Mouse (Mus musculus) heart, postnatal 0 days (tissue): Measurements from ENCODE around the gene Nol12. TPM values are rescaled to one million over a fixed set of nuclear protein-coding genes. Genes with fewer than 3 reads are reported as not detected.

ENCODE experiments used
- ATAC-seq: fragments of 200-750 bp; cut with Nextera tagmentation; 2 replicates; pipeline ENCODE4 v1.8.0; 2017; ENCODE audit warnings: low read depth, moderate number of reproducible peaks, moderate library complexity; ENCODE audit not compliant: insufficient read depth
- DNase-seq: peaks from one replicate; pipeline ENCODE4 v3.0.0-alpha.2; 2016; ENCODE audit warnings: low spot score
- H3K27ac ChIP-seq: fragments of 300-500 bp; sonication (generic); 2 replicates; pipeline ENCODE4 v1.5.1; 2014; ENCODE audit warnings: low read depth, mild to moderate bottlenecking
- H3K27me3 ChIP-seq: fragments of 300-500 bp; sonication (generic); 2 replicates; pipeline ENCODE4 v1.6.1; 2014; ENCODE audit warnings: low read length, mixed read lengths; ENCODE audit not compliant: control insufficient read depth, insufficient read depth
- H3K36me3 ChIP-seq: fragments of 300-500 bp; sonication (generic); replicated peaks from 2 replicates; pipeline ENCODE4 v1.6.1; 2014; ENCODE audit warnings: low read length, mixed read lengths; ENCODE audit not compliant: control insufficient read depth, insufficient read depth
- H3K4me1 ChIP-seq: fragments of 300-500 bp; sonication (generic); 2 replicates; pipeline ENCODE4 v1.6.1; 2014; ENCODE audit warnings: antibody characterized with exemption; ENCODE audit not compliant: control insufficient read depth, insufficient read depth
- H3K4me2 ChIP-seq: fragments of 300-500 bp; sonication (generic); 2 replicates; pipeline ENCODE4 v1.6.1; 2014; ENCODE audit warnings: low read depth, mild to moderate bottlenecking, low read length, moderate library complexity
- H3K4me3 ChIP-seq: fragments of 300-500 bp; sonication (generic); 2 replicates; pipeline ENCODE4 v1.5.1; 2014; ENCODE audit warnings: low read depth, low read length
- H3K9ac ChIP-seq: fragments of 300-500 bp; sonication (generic); replicated peaks from 2 replicates; pipeline ENCODE4 v1.6.1; 2014; ENCODE audit warnings: low read depth, low read length, mixed read lengths
- H3K9me3 ChIP-seq: fragments of 300-500 bp; sonication (generic); replicated peaks from 2 replicates; pipeline ENCODE4 v1.6.1; 2016; ENCODE audit warnings: low read length; ENCODE audit not compliant: control insufficient read depth
- CTCF ChIP-seq: IDR thresholded peaks from 2 replicates; pipeline ENCODE4 v1.5.1; 2016; ENCODE audit warnings: antibody characterized with exemption, control low read depth, low read depth
- EP300 ChIP-seq: IDR thresholded peaks from 2 replicates; pipeline ENCODE4 v1.6.1; 2016; ENCODE audit warnings: antibody characterized with exemption, low read depth
- WGBS: fragments of 180-500 bp; shearing (Covaris S2); extraction: QIAGEN DNeasy Blood & Tissue Kit; methylation state at CpG from one replicate; pipeline ENCODE4 v1.1.7; 2014; 5-methylcytosine and 5-hydroxymethylcytosine counted together
- polyA plus RNA-seq: library from polyadenylated mRNA; unstranded; fragments of >200 nt; fragmentation: Nextera tagmentation; extraction: Ambion mirVana; gene quantifications from 2 replicates; pipeline ENCODE4 v1.2.1, GENCODE M21; 2015
- total RNA-seq: library from RNA; depleted of rRNA; stranded (reverse); fragments of >200 nt; gene quantifications from 2 replicates; pipeline ENCODE4 v1.2.3, GENCODE M21; 2014; ENCODE audit warnings: low replicate concordance

Nol12 gene
- total and polyA plus RNA-seq, 2 experiments from 2014 or later: 23.3 TPM; not detected in 1

DNA sequence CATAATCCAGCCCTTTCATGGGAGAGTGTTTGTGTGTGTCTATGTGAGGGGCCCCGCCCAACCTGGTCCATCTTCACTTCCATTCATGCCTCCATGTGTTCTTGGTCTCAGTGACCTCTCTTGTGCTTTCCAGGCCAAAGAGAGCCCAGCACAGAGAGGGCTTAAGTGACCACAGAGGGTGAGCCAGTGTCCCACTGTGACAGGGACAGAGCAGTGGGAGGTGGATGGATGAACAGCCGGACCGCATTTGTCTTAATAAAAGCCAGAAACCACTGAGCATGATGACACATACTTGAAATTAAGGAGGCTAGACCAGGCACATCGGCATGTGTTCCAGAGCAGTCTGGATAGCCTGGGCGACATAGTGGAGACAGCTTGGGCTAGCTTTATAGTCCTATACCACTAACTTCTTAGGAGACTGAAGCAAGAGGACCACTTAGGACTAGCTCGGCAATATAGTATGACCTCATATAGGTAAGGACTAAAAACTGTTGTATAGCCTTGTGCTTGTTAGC is 4.5 kb upstream of the Nol12 start:
- no peak overlapping the region for H3K4me3 ChIP-seq
- H3K36me3 ChIP-seq: peaks cover 5% of the 10 kb centered on the region; the same call in 1 of the 2 replicates
- H3K4me1 ChIP-seq: peaks cover 22% of the 10 kb centered on the region
- DNase-seq (no peak), ATAC-seq (no peak)
- TF ChIP-seq EP300 (no peak), CTCF (no peak)
- H3K27me3 ChIP-seq: no peaks in the 10 kb centered on the region
- 86% methylated on average over 6 of the region's 6 CpGs for WGBS
- H3K9ac ChIP-seq: no peak overlapping the region
- no peaks in the 10 kb centered on the region for H3K9me3 ChIP-seq
- no peak overlapping the region for H3K4me2 ChIP-seq
- no peak overlapping the region for H3K27ac ChIP-seq

DNA sequence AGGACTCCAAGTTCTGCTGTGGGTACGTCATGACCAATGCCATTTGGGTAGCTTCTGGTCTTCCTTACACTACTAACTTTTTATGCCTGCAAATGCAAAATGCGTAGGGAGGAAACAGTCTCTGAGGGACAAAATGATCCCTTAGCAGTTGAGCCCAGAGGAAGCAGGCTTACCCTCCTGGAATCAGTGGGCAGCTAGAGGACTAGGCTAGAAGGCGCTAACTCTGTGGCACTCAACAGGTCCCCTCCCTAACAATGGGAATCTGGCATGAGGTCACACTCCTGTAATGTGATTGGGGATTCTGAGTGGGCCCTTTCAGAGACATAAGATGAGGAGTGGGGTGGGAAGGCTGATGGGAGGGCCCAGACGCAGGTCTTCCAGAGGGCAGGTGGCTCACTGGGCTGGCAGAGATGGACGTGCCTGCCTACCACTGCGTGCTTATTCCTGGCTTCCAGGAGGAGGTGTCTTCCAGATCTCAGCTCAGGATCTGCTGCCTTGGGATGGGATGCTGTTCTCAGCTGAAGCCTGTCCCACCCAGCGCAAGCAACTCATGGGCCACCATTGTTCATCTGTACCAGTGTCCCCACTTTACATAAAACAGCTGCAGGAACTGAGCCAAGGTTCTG is 3.8 kb upstream of the Nol12 start:
- WGBS: 73% methylated on average over 7 of the region's 7 CpGs
- H3K4me1 ChIP-seq: peaks cover 21% of the 10 kb centered on the region
- no peak for DNase-seq
- H3K9me3 ChIP-seq: no peaks in the 10 kb centered on the region
- H3K27me3 ChIP-seq: no peaks in the 10 kb centered on the region
- H3K4me3 ChIP-seq: no peak overlapping the region
- H3K27ac ChIP-seq: no peak overlapping the region
- no peak overlapping the region for H3K9ac ChIP-seq
- TF ChIP-seq EP300 (no peak), CTCF (no peak)
- H3K4me2 ChIP-seq: no peak overlapping the region
- no peak for ATAC-seq
- H3K36me3 ChIP-seq: peaks cover 5% of the 10 kb centered on the region; the same call in 1 of the 2 replicates

DNA sequence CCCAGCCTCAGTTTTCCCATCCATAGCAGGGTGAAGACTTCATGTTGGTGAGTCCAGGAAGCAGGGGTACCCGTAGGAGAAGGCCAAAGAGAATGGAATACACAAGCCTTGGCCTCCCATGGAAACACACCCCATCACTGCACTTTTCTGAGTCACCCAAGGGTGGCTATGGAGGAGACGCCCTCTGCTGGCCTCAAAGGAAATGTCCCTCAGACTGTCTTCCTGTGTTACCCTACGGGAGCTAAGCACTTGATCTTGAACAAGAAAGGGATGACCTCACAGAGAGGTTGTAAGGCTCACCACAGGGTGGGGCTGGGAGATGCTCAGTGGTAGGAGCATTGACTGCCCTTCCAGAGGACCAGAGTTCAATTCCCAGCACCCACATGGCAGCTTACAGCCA is 3.2 kb upstream of the Nol12 start:
- Histone ChIP-seq H3K4me2 (no peak overlapping the region), H3K27me3 (no peaks in the 10 kb centered on the region), H3K4me1 (peaks cover 21% of the 10 kb centered on the region), H3K9ac (no peak overlapping the region), H3K36me3 (peaks cover 5% of the 10 kb centered on the region; the same call in 1 of the 2 replicates), H3K9me3 (no peaks in the 10 kb centered on the region), H3K4me3 (no peak overlapping the region), H3K27ac (no peak overlapping the region)
- DNase-seq (peak; percentile 84), ATAC-seq (peak; percentile 49; the same call in 1 of the 2 replicates)
- 11% methylated on average over 3 of the region's 3 CpGs for WGBS
- TF ChIP-seq EP300: no peak
- TF ChIP-seq CTCF: peak; percentile 80

GRCm38 (mm10) chr15:78936403-78936802 is 1.7 kb downstream of the Nol12 start:
- DNase-seq: no peak
- H3K36me3 ChIP-seq: peaks cover 42% of the 10 kb centered on the region
- ATAC-seq: no peak
- H3K4me2 ChIP-seq: no peak overlapping the region
- H3K4me3 ChIP-seq: no peak overlapping the region
- no peaks in the 10 kb centered on the region for H3K9me3 ChIP-seq
- no peak overlapping the region for H3K27ac ChIP-seq
- WGBS: 84% methylated on average over 12 of the region's 12 CpGs
- H3K4me1 ChIP-seq: peaks cover 7% of the 10 kb centered on the region; the same call in 1 of the 2 replicates
- no peaks in the 10 kb centered on the region for H3K27me3 ChIP-seq
- H3K9ac ChIP-seq: no peak overlapping the region
- TF ChIP-seq CTCF (no peak), EP300 (no peak)

DNA sequence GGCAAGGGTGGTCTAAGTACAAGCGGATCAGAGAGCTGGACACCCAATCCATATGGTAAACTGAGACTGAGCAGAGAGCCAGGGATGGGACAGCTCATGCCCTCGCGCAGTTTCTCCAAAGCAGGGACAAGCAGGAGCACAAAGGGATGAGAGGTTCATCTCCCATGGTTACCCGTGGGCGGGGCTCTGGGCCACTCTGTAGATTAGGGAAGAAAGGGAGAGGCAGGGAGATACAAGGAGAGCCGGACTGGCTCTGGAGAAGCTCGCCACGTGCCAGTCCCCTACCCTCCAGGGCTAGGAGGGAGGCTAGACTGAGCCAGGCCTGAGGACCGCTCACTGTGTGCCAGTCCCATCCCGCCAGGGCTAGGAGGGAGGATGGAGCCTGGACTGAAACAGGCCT is 2.6 kb downstream of the Nol12 start:
- H3K4me1 ChIP-seq: peaks cover 7% of the 10 kb centered on the region; the same call in 1 of the 2 replicates
- no peaks in the 10 kb centered on the region for H3K27me3 ChIP-seq
- H3K4me3 ChIP-seq: no peak overlapping the region
- no peak overlapping the region for H3K4me2 ChIP-seq
- WGBS: 88% methylated on average over 10 of the region's 10 CpGs
- TF ChIP-seq EP300 (no peak), CTCF (no peak)
- DNase-seq (no peak), ATAC-seq (no peak)
- no peaks in the 10 kb centered on the region for H3K9me3 ChIP-seq
- H3K9ac ChIP-seq: no peak overlapping the region
- H3K36me3 ChIP-seq: peaks cover 44% of the 10 kb centered on the region
- no peak overlapping the region for H3K27ac ChIP-seq

GRCm38 (mm10) chr15:78937963-78938362 is 3.2 kb downstream of the Nol12 start:
- Histone ChIP-seq H3K27ac (no peak overlapping the region), H3K9ac (no peak overlapping the region), H3K9me3 (no peaks in the 10 kb centered on the region), H3K4me3 (no peak overlapping the region), H3K4me1 (peaks cover 9% of the 10 kb centered on the region; the same call in 1 of the 2 replicates), H3K27me3 (no peaks in the 10 kb centered on the region), H3K4me2 (no peak overlapping the region), H3K36me3 (peaks cover 44% of the 10 kb centered on the region)
- ATAC-seq (no peak), DNase-seq (no peak)
- TF ChIP-seq CTCF (no peak), EP300 (no peak)
- WGBS: 84% methylated on average over 2 of the region's 2 CpGs
